ENCODE assay signal across 14 mouse cellular contexts in genomic region chr5:103709044-103709443, GRCm38 (mm10). TPM values are rescaled to one million over a fixed set of nuclear protein-coding genes. Genes with fewer than 3 reads are reported as not detected.
DNase-seq lines count a peak whose midpoint lies in the region; ATAC-seq and TF ChIP-seq lines count a peak whose summit lies in the region.
"Had no signal": no experiment of that assay in that cellular context is flagged by ENCODE, and none has a peak within 500 bp of the region (broad histone marks: within the 10 kb centered on the region; RNA-seq: fewer than 3 reads in every experiment).

No protein-coding gene starts in this region.

- DNase-seq in heart, postnatal 14 days, result no peak
- DNase-seq in ES-E14 (ENCODE audit: low read depth, low spot score), result peak; percentile 91
- peak; percentile 70 for DNase-seq in large intestine, adult 2 months (ENCODE audit: low read depth, low spot score)
- DNase-seq in monocyte, adult 2 months (ENCODE audit: low read depth in 1 of 2, low spot score in 2 of 2), result peak; percentile 29 to 58
- DNase-seq in layer of hippocampus, postnatal 14 days (ENCODE audit: low spot score in 2 of 2), result no peak
- no peak for DNase-seq in embryo, embryonic 10 days (ENCODE audit: low spot score)
- DNase-seq: cerebellum, postnatal 14 days; lung, postnatal 10 days; retina, postnatal 1 day had no signal

- in situ Hi-C loops in ES-E14 (cut with MboI; ENCODE audit: low sequenced_read_pairs in 2 of 2, unreplicated experiment in 2 of 2), result no loop called here

- H3K36me3 ChIP-seq in heart, embryonic 11.5 days (ENCODE audit: control insufficient read depth, insufficient read depth, low read length), result no peaks in the 10 kb centered on the region
- H3K36me3 ChIP-seq in ES-E14 (ENCODE audit: control insufficient read depth, insufficient read depth, low read length, poor library complexity, severe bottlenecking), result peaks cover 2% of the 10 kb centered on the region; the same call in 1 of the 2 replicates

- H3K4me1 ChIP-seq in heart, embryonic 11.5 days (ENCODE audit: control insufficient read depth, insufficient read depth, low read length), result no peaks in the 10 kb centered on the region
- peaks cover 17 to 21% of the 10 kb centered on the region in 2 experiments for H3K4me1 ChIP-seq in ES-E14 (ENCODE audit: control insufficient read depth in 2 of 2, insufficient read depth in 2 of 2, low read length in 2 of 2, poor library complexity in 1 of 2)

- intact Hi-C loops in heart, postnatal 14 days (cut with DNase I), result no loop called here

- ATAC-seq in heart, embryonic 11.5 days (replicated peaks; ENCODE audit: insufficient number of reproducible peaks, low FRiP score, low TSS enrichment), result peak; percentile 83; the same call in 1 of the 2 replicates
- ATAC-seq in inflammation-experienced regulatory T-cells, adult 6 months, result no peak
- ATAC-seq: hindbrain, postnatal 0 days had no signal

- H3K27ac ChIP-seq in heart, embryonic 11.5 days (ENCODE audit: low read depth, low read length), result no peak overlapping the region
- peak overlapping the region; percentile 81 for H3K27ac ChIP-seq in ES-E14 (ENCODE audit: insufficient read depth, low read depth, low read length, poor library complexity, severe bottlenecking)
- H3K27ac ChIP-seq: hindbrain, postnatal 0 days had no signal

- no peak overlapping the region for H3K4me2 ChIP-seq in heart, embryonic 11.5 days

- H3K27me3 ChIP-seq in heart, embryonic 11.5 days (ENCODE audit: control insufficient read depth, insufficient read depth, low read length), result no peaks in the 10 kb centered on the region

- 74% methylated on average over 3 of the region's 3 CpGs for WGBS in heart, embryonic 11.5 days (ENCODE audit: insufficient replicate concordance)
- WGBS in large intestine, adult 2 months, result 53% methylated on average over 3 of the region's 3 CpGs

- no peak overlapping the region for H3K9ac ChIP-seq in heart, embryonic 11.5 days (ENCODE audit: low read depth, low read length)
- H3K9ac ChIP-seq in ES-E14 (ENCODE audit: insufficient read depth, low read depth, low read length, poor library complexity, severe bottlenecking), result no peak overlapping the region; the same call in 1 of the 2 replicates

- no peak overlapping the region for H3K4me3 ChIP-seq in heart, embryonic 11.5 days (ENCODE audit: low read depth, low read length)
- H3K4me3 ChIP-seq in ES-E14 (ENCODE audit: insufficient read depth in 1 of 2, low read depth in 1 of 2, low read length in 2 of 2, poor library complexity in 1 of 2, severe bottlenecking in 1 of 2), result no peak overlapping the region

- no peaks in the 10 kb centered on the region; the same call in 1 of the 2 replicates for H3K9me3 ChIP-seq in heart, embryonic 11.5 days (replicated peaks; ENCODE audit: control insufficient read depth, low read length)
- H3K9me3 ChIP-seq in ES-E14 (ENCODE audit: control insufficient read depth, insufficient read depth, low read depth, low read length), result no peaks in the 10 kb centered on the region

TF ChIP-seq in ES-E14, 5 proteins besides CTCF, POLR2A, EP300 and RAD21:
- TF ChIP-seq CHD2 (IDR thresholded peaks at IDR 0.05; ENCODE audit: low read depth, low read length) (peak; percentile 10; the same call in 1 of the 2 replicates), MAFK (IDR thresholded peaks at IDR 0.05; ENCODE audit: insufficient read depth, low read depth, low read length) (no peak)

RNA-seq across cellular contexts. Expression of gene Aff1, which starts 16.9 kb away (rescaled TPM):
- polyA plus RNA-seq in heart, embryonic 11.5 days (2014; fragmentation: Nextera tagmentation; extraction: Ambion mirVana), result 12.1 and 13.4 TPM in 2 replicates
- total RNA-seq in heart, postnatal 14 days (2021), result 10 to 100 TPM; 47.4 to 53.4 TPM
- 21.2 and 26.0 TPM in 2 replicates for total RNA-seq in ES-E14 (2012; rRNA removed)
- 7.5 and 12.5 TPM in 2 replicates for polyA plus RNA-seq in large intestine, adult 2 months (2012; rRNA removed)
- total RNA-seq in layer of hippocampus, postnatal 14 days (2021), result 10 to 100 TPM; 13.1 to 14.0 TPM
- polyA plus RNA-seq in inflammation-experienced regulatory T-cells, adult 6 months (2017; shearing (Covaris generic)), result 10 to 100 TPM in 2 of 3 experiments, 1 to 10 TPM in 1; 5.7 to 17.9 (median 12.0) TPM

RNA-seq across cellular contexts. Expression of gene 1700016H13Rik, which starts 53.2 kb away (rescaled TPM):
- not detected in 2 replicates for polyA plus RNA-seq in heart, embryonic 11.5 days (2014; fragmentation: Nextera tagmentation; extraction: Ambion mirVana)
- total RNA-seq in heart, postnatal 14 days (2021), result not detected
- total RNA-seq in ES-E14 (2012; rRNA removed), result 0.18 and 0.21 TPM in 2 replicates
- polyA plus RNA-seq in large intestine, adult 2 months (2012; rRNA removed), result 0.11 TPM in 1 of 2 replicates, not detected in the other
- not detected for total RNA-seq in layer of hippocampus, postnatal 14 days (2021)
- polyA plus RNA-seq in inflammation-experienced regulatory T-cells, adult 6 months (2017; shearing (Covaris generic)), result not detected
- total RNA-seq: left cerebral cortex, postnatal 25 days had no signal
- polyA plus RNA-seq: embryonic facial prominence, embryonic 14.5 days; hindbrain, postnatal 0 days had no signal

Comparison
In these comparisons a context has a peak if more than half of its experiments do, and no peak if none do; other contexts are left out.
1. DNase-seq: peak in ES-E14 (single experiment), large intestine, adult 2 months (single experiment) and monocyte, adult 2 months (2 of 2); none in heart, postnatal 14 days (0 of 2), layer of hippocampus, postnatal 14 days (0 of 2) and embryo, embryonic 10 days (single experiment).